Mouse (Mus musculus) E14TG2a.4 (cell line): Measurements from ENCODE around the gene Myh9.

Source experiments
- CTCF ChIP-seq: conservative IDR thresholded peaks from 2 replicates; pipeline ENCODE4 v1.5.1; 2014; ENCODE audit warnings: low read length
- POU5F1 ChIP-seq: IDR thresholded peaks from 2 replicates; pipeline ENCODE4 v1.6.1; 2014; ENCODE audit warnings: low read length, borderline replicate concordance

DNA sequence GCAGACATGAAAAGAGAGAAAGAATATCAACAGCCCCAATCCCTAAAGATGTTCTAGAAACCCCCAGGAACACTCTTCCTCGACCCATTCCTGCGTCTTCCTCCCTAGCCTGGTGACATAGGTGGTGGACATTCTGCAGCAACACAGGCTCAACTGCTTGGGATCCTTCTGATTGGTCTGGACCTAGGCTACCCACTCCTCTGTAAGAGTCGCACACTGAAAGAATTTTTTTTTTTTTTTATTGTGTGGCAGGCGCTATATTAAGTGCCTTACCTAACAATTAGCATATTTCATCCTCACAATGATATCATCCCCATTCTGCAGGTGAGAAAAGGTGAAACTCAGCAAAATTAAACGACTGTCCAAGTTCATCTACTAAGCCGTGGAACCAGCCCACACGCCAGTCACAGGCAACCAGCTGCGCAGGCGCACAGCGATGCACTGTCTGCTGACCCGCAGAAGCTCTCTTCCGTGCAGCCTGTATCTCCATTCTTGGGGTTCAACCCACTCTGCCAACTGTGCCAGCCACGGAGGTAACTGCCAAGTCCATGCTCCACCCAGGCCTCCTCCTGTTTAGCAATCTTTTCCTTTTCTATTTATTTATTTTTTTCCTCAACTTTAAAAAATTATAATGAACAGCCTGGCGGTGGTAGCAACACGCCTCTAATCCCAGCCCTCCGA is 3.1 kb upstream of the Myh9 start:
- no peak for TF ChIP-seq CTCF
- no peak for TF ChIP-seq POU5F1
